Mouse (Mus musculus) intestine, embryonic 15.5 days (tissue): ENCODE results near the gene Sgpl1. TPM values are rescaled to one million over a fixed set of nuclear protein-coding genes. Genes with fewer than 3 reads are reported as not detected.

Experiments
- polyA plus RNA-seq: library from polyadenylated mRNA; unstranded; fragments of >200 nt; fragmentation: Nextera tagmentation; extraction: Ambion mirVana; gene quantifications from 2 replicates; pipeline ENCODE4 v1.2.1, GENCODE M21; 2015

The Sgpl1 gene
- polyA plus RNA-seq, 1 experiment from 2014 or later = 77.1 TPM

Other genes with a start within 250 kb of the Sgpl1 start
- gene Pcbd1, start 58.4 kb downstream of the Sgpl1 start, polyA plus RNA-seq = 207 and 233 TPM in 2 replicates
- not detected in 2 replicates for gene Tbata, start 24.3 kb upstream of the Sgpl1 start, polyA plus RNA-seq
- 0.66 and 0.78 TPM in 2 replicates for gene Adamts14, start 125.7 kb upstream of the Sgpl1 start, polyA plus RNA-seq
- 0.06 TPM in 1 of 2 replicates, not detected in the other for gene Prf1, start 150.1 kb upstream of the Sgpl1 start, polyA plus RNA-seq
- 14.5 and 16.3 TPM in 2 replicates for gene Pald1, start 235.8 kb upstream of the Sgpl1 start, polyA plus RNA-seq